Mouse (Mus musculus) spleen, adult 2 months (tissue): ENCODE results near the gene Mdh1.

ENCODE experiments used
- CTCF ChIP-seq: fragments of 200-500 bp; IDR thresholded peaks from 2 replicates; pipeline ENCODE4 v1.5.1; 2011; ENCODE audit warnings: mild to moderate bottlenecking, inconsistent platforms; ENCODE audit not compliant: insufficient read depth, insufficient read length, insufficient replicate concordance; ENCODE audit errors: extremely low read depth
- POLR2A ChIP-seq: fragments of 200-500 bp; IDR thresholded peaks from 2 replicates; pipeline ENCODE4 v1.6.1; 2011; ENCODE audit warnings: low read depth, low read length, inconsistent platforms

DNA sequence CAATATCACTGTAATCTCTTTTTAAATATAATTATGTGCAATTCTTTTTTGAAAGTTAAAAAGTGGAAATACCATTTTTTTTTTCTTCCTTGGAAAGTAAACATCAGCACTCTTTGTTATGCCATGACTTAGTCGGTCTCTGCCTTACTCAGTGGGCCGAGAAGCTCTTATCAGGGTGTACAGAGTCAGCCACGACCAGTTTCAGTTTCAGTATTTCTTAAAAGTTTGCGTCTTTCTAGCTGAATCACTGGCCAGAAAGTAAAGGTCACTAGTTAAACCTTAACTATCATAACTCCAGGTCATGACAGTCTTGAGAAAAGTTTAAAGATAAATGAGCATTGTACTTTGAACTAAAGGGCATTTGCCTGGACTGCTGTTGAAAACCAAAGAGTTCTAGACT, 22.4 kb downstream of the Mdh1 start:
- TF ChIP-seq CTCF (no peak), POLR2A (no peak)
